Mouse (Mus musculus) spleen, adult 2 months (tissue): ENCODE results near the gene Glt1d1. TPM values are rescaled to one million over a fixed set of nuclear protein-coding genes. Genes with fewer than 3 reads are reported as not detected.

Source experiments
- DNase-seq, 2 experiments: peaks; one replicate each; pipeline versions ENCODE4 v3.0.0 to v3.0.0-alpha.2; 2012 to 2021; ENCODE audit warnings: low spot score in 2 of 2, low read depth in 1 of 2
- H3K27ac ChIP-seq: fragments of 200-500 bp; 2 replicates; pipeline ENCODE4 v1.5.1; 2012; ENCODE audit warnings: low read length, inconsistent platforms; ENCODE audit not compliant: insufficient read depth
- H3K27me3 ChIP-seq: fragments of 200-500 bp; 2 replicates; pipeline ENCODE4 v1.6.1; 2012; ENCODE audit warnings: mild to moderate bottlenecking, moderate library complexity, low read length, inconsistent platforms; ENCODE audit not compliant: control insufficient read depth, insufficient read depth
- H3K36me3 ChIP-seq: fragments of 200-500 bp; 2 replicates; pipeline ENCODE4 v1.6.1; 2012; ENCODE audit warnings: mild to moderate bottlenecking, low read length, inconsistent platforms; ENCODE audit not compliant: control insufficient read depth, insufficient read depth
- H3K4me1 ChIP-seq: fragments of 200-500 bp; 2 replicates; pipeline ENCODE4 v1.6.1; 2011; ENCODE audit warnings: inconsistent platforms; ENCODE audit not compliant: control insufficient read depth, insufficient read depth, insufficient read length
- H3K4me3 ChIP-seq: fragments of 200-500 bp; 2 replicates; pipeline ENCODE4 v1.5.1; 2011; ENCODE audit warnings: mild to moderate bottlenecking, inconsistent platforms; ENCODE audit not compliant: insufficient read depth, insufficient read length; ENCODE audit errors: extremely low read depth
- CTCF ChIP-seq: fragments of 200-500 bp; IDR thresholded peaks from 2 replicates; pipeline ENCODE4 v1.5.1; 2011; ENCODE audit warnings: mild to moderate bottlenecking, inconsistent platforms; ENCODE audit not compliant: insufficient read depth, insufficient read length, insufficient replicate concordance; ENCODE audit errors: extremely low read depth
- POLR2A ChIP-seq: fragments of 200-500 bp; IDR thresholded peaks from 2 replicates; pipeline ENCODE4 v1.6.1; 2011; ENCODE audit warnings: low read depth, low read length, inconsistent platforms
- WGBS: fragments of 180-500 bp; shearing (Covaris S2); methylation state at CpG from one replicate; pipeline ENCODE4 v1.1.7; 2018; 5-methylcytosine and 5-hydroxymethylcytosine counted together
- polyA plus RNA-seq: library from polyadenylated mRNA; depleted of rRNA; stranded (reverse); fragments of >200 nt; gene quantifications from 2 replicates; pipeline ENCODE4 v1.2.3, GENCODE M21; 2012

The Glt1d1 gene
- polyA plus RNA-seq, 1 experiment: 0.12 TPM

- Histone ChIP-seq H3K4me3 (no peak overlapping the region), H3K27me3 (no peaks in the 10 kb centered on the region), H3K4me1 (no peaks in the 10 kb centered on the region), H3K36me3 (no peaks in the 10 kb centered on the region), H3K27ac (no peak overlapping the region)
- no peak for DNase-seq
- TF ChIP-seq POLR2A (no peak), CTCF (no peak)
- 92% methylated on average over 13 of the region's 13 CpGs for WGBS
Measured at GRCm38 (mm10) chr5:127639635-127640034, 7.6 kb downstream of the Glt1d1 start.

- no peak overlapping the region for H3K27ac ChIP-seq
- TF ChIP-seq CTCF: no peak
- no peak for TF ChIP-seq POLR2A
- DNase-seq: no peak
- H3K4me3 ChIP-seq: no peak overlapping the region
- 87% methylated on average over 3 of the region's 3 CpGs for WGBS
- H3K27me3 ChIP-seq: no peaks in the 10 kb centered on the region
- no peaks in the 10 kb centered on the region for H3K36me3 ChIP-seq
- H3K4me1 ChIP-seq: no peaks in the 10 kb centered on the region
Measured at GRCm38 (mm10) chr5:127640359-127640758, 8.3 kb downstream of the Glt1d1 start.

- no peak for DNase-seq
- Histone ChIP-seq H3K4me1 (no peaks in the 10 kb centered on the region), H3K36me3 (no peaks in the 10 kb centered on the region), H3K27ac (no peak overlapping the region), H3K27me3 (no peaks in the 10 kb centered on the region), H3K4me3 (no peak overlapping the region)
- WGBS: 90% methylated on average over 15 of the region's 15 CpGs
- TF ChIP-seq POLR2A (no peak), CTCF (no peak)
Measured at GRCm38 (mm10) chr5:127641185-127641958, 9.3 kb downstream of the Glt1d1 start.

- H3K4me3 ChIP-seq: no peak overlapping the region
- H3K27me3 ChIP-seq: no peaks in the 10 kb centered on the region
- 63% methylated on average over 6 of the region's 6 CpGs for WGBS
- TF ChIP-seq POLR2A (no peak), CTCF (peak; percentile 25; the same call in 1 of the 2 replicates)
- H3K4me1 ChIP-seq: no peaks in the 10 kb centered on the region
- DNase-seq: peak in 1 of 2 experiments; percentile 50
- no peaks in the 10 kb centered on the region for H3K36me3 ChIP-seq
- H3K27ac ChIP-seq: no peak overlapping the region
Measured at GRCm38 (mm10) chr5:127648046-127648445, 16.0 kb downstream of the Glt1d1 start.

- no peaks in the 10 kb centered on the region for H3K36me3 ChIP-seq
- no peaks in the 10 kb centered on the region for H3K27me3 ChIP-seq
- DNase-seq: peak in 1 of 2 experiments; percentile 52
- H3K27ac ChIP-seq: no peak overlapping the region
- no peak overlapping the region for H3K4me3 ChIP-seq
- peak; percentile 51; the same call in 1 of the 2 replicates for TF ChIP-seq CTCF
- no peak for TF ChIP-seq POLR2A
- H3K4me1 ChIP-seq: no peaks in the 10 kb centered on the region
Measured at GRCm38 (mm10) chr5:127649077-127649476, 17.0 kb downstream of the Glt1d1 start.

- DNase-seq: no peak
- Histone ChIP-seq H3K27me3 (no peaks in the 10 kb centered on the region), H3K36me3 (no peaks in the 10 kb centered on the region), H3K27ac (no peak overlapping the region), H3K4me1 (no peaks in the 10 kb centered on the region), H3K4me3 (no peak overlapping the region)
- 69% methylated on average over 2 of the region's 2 CpGs for WGBS
- TF ChIP-seq CTCF: no peak
- TF ChIP-seq POLR2A: no peak
Measured at GRCm38 (mm10) chr5:127658257-127658656, 26.2 kb downstream of the Glt1d1 start.

- 86% methylated on average over 3 of the region's 3 CpGs for WGBS
- Histone ChIP-seq H3K27ac (no peak overlapping the region), H3K27me3 (no peaks in the 10 kb centered on the region), H3K36me3 (no peaks in the 10 kb centered on the region), H3K4me3 (no peak overlapping the region), H3K4me1 (no peaks in the 10 kb centered on the region)
- TF ChIP-seq POLR2A (no peak), CTCF (no peak)
- no peak for DNase-seq
Measured at GRCm38 (mm10) chr5:127659312-127659711, 27.2 kb downstream of the Glt1d1 start.
